Mouse (Mus musculus) frontal cortex, postnatal 10 days (tissue): ENCODE results near the gene Ern1.

Experiments
- DNase-seq, 2 experiments: peaks; one replicate each; pipeline ENCODE4 v3.0.0; 2022; ENCODE audit warnings: low spot score in 2 of 2, mixed read lengths in 1 of 2

The Ern1 gene

GRCm38 (mm10) chr11:106390757-106391156, 96.9 kb downstream of the Ern1 start:
- DNase-seq: no peak

- no peak for DNase-seq
These were observed 98.0 kb downstream of the Ern1 start for GRCm38 (mm10) chr11:106389611-106390010.

DNA sequence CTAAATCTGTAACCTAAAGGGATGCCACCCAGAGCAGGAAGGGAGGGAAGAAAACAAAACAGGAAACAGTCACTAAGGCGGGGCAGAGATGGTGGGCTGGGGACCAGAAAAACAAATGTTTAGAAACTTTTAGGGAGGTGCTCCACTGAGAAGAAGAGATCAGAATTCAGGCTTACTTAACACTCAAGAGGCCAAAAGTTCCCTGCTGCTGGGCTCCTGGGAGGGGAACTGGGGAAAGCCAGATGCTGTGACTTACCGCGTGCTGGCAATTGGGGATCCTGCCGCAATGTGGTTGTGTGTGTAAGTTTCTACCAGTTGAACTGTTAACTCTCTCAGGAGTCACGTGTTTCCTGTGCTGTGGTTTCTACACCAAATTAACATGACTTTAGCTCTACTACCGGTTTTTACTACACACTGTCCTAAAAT, 99.8 kb downstream of the Ern1 start, which contains the start of gene Icam2:
TSS of gene Icam2 (minus strand) at position 285 of the 426 bp plus-strand sequence.
- no peak for DNase-seq

DNA sequence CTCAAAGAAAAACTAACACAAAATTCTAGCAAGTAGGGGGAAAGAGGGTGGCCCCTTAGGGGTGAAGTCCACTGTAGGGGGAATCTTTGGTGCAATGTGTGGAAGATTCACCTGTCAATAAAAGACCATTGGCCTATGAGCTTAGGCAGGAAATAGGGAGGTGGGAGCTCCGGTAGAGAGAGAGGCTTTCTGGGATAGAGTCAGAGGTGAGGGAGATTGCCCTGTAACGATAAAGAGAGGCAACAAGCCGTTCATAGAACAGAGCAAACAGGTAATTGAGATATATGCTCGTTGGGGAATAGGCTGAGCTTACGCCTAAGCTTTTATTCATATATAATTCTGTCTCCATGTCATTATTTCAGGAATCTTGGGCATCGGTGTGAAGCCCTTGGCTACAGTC, 100.6 kb downstream of the Ern1 start:
- no peak for DNase-seq

DNA sequence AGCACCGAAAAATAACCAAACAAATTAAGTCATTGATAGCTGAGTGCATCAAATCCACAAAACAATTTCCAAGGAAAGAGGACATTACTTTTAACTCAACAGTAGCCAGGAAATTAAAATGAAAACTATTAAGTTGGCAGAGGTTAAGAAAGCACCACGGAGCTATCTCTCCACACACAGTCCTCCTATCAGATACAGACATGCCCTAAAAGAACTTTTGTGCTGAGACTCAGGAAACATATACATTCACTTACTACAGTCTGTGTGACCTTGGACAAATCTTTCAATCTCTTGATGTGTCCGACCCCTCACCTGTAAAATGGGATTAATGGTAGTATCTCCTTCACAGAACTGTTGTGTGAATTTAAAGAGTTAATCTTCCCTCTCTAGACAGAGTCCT, 101.2 kb downstream of the Ern1 start:
- no peak for DNase-seq

GRCm38 (mm10) chr11:106383051-106383790, 104.4 kb downstream of the Ern1 start:
- DNase-seq: no peak

DNA sequence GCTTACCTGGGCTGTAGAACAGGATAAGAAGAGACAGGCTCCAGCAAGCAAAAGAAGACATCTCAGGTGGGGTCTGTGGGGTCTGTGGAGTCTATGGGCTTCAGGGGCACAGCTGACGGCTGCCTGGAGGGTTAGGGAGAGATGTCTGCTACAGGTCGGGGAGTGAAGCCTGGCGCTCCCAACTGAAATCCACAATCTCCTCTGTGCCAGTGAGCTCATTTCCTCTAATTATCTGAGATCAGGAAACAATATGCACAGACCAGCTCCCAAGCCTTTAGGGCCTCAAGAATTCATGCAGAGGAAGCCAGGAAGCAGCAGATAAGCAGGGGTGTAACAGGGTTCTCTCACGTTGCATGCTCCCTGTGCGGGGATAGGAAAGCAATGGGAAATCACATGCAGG, 105.2 kb downstream of the Ern1 start:
- no peak for DNase-seq

- no peak for DNase-seq
These were observed 105.8 kb downstream of the Ern1 start for GRCm38 (mm10) chr11:106381883-106382282.

DNA sequence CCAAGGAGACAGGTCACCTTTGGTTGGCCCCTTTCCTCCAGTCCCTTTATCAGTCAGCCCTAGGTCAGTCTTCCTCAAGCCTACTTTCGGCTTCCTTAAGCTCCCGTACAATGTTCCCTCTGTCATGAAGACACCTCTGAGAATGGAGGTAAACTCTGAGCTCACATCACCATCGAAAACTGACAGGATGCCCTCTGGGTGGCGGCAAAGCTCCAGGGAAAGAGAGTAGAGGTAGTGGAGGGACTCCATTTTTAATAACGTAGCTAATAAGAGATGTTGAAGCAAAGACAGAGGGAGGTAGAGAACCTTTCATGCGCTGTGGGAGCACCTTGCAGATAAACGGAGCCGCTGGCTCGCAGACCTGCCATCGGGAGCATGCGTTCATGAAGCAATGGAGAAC, 106.6 kb downstream of the Ern1 start:
- DNase-seq: no peak

DNA sequence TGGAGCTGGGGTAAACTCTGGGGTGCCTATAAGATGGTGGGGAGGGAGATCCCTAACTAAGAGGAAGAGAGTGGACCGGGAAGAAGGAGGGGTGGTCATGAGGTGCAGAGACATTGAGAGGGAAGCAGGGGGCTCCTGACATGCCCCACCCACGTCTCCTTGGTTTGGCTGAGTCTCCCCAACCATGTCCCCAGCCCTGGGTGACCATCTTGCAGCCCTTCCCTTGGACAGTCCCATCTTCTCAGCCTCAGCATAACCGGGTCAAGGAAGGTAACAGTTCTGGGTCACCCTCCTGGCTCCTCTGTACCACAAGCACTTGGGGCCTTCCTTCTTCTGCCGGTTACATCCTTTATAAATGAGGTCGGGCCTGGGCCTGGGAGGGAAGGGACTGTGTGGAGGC, 112.7 kb downstream of the Ern1 start:
- no peak for DNase-seq

DNA sequence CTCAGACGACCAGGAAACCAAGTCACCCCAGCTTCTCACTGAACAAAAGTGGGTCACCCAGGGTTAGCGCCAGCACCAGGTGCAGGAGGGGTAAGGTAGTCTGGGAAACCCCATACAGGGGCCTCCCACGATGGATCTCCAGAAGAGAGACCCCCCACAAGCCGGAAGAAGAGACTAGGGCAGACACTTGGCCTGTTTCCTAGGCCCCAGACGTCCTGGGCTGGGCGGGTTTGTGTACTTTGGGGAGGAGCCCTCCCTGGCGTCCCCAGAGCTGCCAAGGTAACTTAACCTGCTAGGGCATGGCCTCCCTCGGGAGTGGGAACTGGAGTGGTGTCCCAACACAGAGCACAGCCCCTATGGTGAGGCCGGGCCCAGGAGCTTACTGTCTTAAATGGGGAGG, 113.1 kb downstream of the Ern1 start:
- DNase-seq: no peak

DNA sequence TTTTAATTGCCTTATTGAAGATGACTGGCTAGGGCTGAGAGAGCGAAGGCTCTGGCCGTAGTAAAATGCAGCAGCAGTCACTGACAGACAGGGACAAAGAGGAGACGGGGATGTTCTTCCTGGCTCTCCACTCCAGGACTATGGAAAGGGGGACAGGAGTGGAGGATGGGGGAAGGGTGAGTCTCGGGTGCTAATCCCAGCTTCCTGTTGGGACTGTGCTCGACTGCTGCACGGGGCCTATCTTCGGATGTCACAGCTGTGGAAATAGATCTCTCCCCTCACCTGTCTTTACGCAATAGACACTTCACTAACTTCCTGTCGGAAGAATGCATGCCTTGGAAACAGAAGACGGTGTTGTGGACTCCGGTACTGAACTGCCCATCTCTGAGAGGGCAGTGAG, 113.7 kb downstream of the Ern1 start:
- no peak for DNase-seq

- DNase-seq: peak; percentile 66 to 70
These were observed 121.3 kb downstream of the Ern1 start for GRCm38 (mm10) chr11:106366316-106366715.

DNA sequence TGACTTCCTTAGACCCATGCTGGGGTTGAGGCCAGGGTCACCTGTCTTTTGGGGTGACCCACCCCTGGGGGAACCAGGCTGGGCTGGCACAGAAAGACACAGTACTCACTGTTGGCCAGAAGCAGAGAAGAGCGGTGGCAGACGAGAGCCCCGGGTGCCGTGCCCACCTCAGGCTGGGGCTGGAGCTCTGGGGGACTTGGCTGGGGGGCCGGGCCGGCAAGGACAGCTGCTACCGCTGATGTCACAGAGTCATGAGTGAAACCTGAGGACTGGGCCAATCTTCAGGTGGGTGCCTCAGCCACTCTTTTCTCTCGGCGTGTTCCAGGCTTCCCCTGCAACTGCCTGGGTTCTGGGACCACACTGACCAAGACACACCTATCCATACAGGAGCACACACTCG, 122.3 kb downstream of the Ern1 start, which contains the start of gene Prr29:
TSS of gene Prr29 (plus strand) at position 107 of the 400 bp plus-strand sequence.
- no peak for DNase-seq

- no peak for DNase-seq
These were observed 122.9 kb downstream of the Ern1 start for GRCm38 (mm10) chr11:106364712-106365111.

- DNase-seq: no peak
These were observed 128.3 kb downstream of the Ern1 start for GRCm38 (mm10) chr11:106359350-106359749.

- no peak for DNase-seq
These were observed 132.1 kb downstream of the Ern1 start for GRCm38 (mm10) chr11:106355382-106356128.

GRCm38 (mm10) chr11:106354181-106354580, 133.5 kb downstream of the Ern1 start:
- no peak for DNase-seq

GRCm38 (mm10) chr11:106353188-106353587, 134.5 kb downstream of the Ern1 start, which contains the start of gene Scn4a:
Gene Scn4a, minus strand, starts transcription at chr11:106353288.
- no peak for DNase-seq

GRCm38 (mm10) chr11:106351941-106352340, 135.7 kb downstream of the Ern1 start:
- no peak for DNase-seq

GRCm38 (mm10) chr11:106351253-106351652, 136.4 kb downstream of the Ern1 start:
- DNase-seq: peak in 1 of 2 experiments; percentile 37

DNA sequence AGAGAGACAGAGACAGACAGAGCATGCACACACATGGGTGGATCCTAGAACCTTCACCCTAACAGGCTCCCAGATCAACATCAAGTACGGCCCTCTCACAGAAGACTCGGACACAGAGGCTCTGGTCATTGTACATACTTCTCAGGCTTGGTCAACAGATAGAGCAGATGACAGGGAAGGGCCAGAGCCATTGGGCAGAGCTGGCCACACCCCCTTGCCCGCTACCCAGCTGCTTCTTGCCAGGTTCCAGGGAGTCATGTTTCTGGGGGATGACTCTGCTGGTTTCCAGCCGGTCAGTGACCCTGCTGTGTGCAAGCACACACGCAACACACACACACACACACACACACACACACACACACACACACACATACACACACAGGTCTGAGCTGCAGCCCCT, 136.8 kb downstream of the Ern1 start:
- no peak for DNase-seq

DNA sequence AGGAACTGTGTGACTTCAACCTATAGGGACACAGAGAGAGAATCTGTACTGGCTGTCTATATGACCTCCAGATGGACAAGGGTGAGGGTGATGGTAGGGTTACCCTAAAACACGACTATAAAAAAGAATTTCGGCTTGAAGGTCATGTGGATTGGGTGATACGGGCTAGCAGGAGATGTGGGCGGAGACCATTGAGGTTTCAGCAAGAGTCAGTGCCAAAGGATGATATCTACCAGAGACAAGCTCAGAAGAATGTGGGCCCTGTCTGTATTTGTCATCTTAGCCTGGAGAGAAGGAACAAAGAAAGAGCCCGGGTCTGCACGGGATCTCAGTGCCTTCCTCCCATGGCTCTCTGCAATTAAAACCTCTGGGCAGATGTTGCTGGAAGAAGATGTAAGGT, 137.9 kb downstream of the Ern1 start:
- no peak for DNase-seq
